Mouse (Mus musculus) lung, embryonic 15.5 days (tissue): Measurements from ENCODE around the gene Hcar1. TPM values are rescaled to one million over a fixed set of nuclear protein-coding genes. Genes with fewer than 3 reads are reported as not detected.

Experiments
- ATAC-seq: fragments of 200-750 bp; cut with Nextera tagmentation; 2 replicates; pipeline ENCODE4 v1.8.0; 2017; ENCODE audit warnings: moderate number of reproducible peaks, borderline replicate concordance; ENCODE audit not compliant: low FRiP score, low TSS enrichment; ENCODE audit errors: extremely low read depth
- H3K27ac ChIP-seq: fragments of 300-500 bp; sonication (generic); 2 replicates; pipeline ENCODE4 v1.5.1; 2015; ENCODE audit warnings: moderate library complexity, mild to moderate bottlenecking, inconsistent platforms
- H3K27me3 ChIP-seq: fragments of 300-500 bp; sonication (generic); 2 replicates; pipeline ENCODE4 v1.6.1; 2015; ENCODE audit warnings: inconsistent platforms
- H3K36me3 ChIP-seq: fragments of 300-500 bp; sonication (generic); 2 replicates; pipeline ENCODE4 v1.6.1; 2015; ENCODE audit warnings: inconsistent platforms
- H3K4me1 ChIP-seq: fragments of 300-500 bp; sonication (generic); 2 replicates; pipeline ENCODE4 v1.6.1; 2015; ENCODE audit warnings: inconsistent platforms
- H3K4me2 ChIP-seq: fragments of 300-500 bp; sonication (generic); 2 replicates; pipeline ENCODE4 v1.6.1; 2015; ENCODE audit warnings: inconsistent platforms, mild to moderate bottlenecking, moderate library complexity
- H3K4me3 ChIP-seq: fragments of 300-500 bp; sonication (generic); 2 replicates; pipeline ENCODE4 v1.5.1; 2015; ENCODE audit warnings: mild to moderate bottlenecking, inconsistent platforms
- H3K9ac ChIP-seq: fragments of 300-500 bp; sonication (generic); 2 replicates; pipeline ENCODE4 v1.6.1; 2015; ENCODE audit warnings: inconsistent platforms
- H3K9me3 ChIP-seq: fragments of 300-500 bp; sonication (generic); 2 replicates; pipeline ENCODE4 v1.6.1; 2016; ENCODE audit warnings: inconsistent platforms
- WGBS: fragments of 180-500 bp; shearing (Covaris S2); methylation state at CpG from one replicate; pipeline ENCODE4 v1.1.7; 2015; 5-methylcytosine and 5-hydroxymethylcytosine counted together
- polyA plus RNA-seq: library from polyadenylated mRNA; unstranded; fragments of >200 nt; fragmentation: Nextera tagmentation; extraction: Ambion mirVana; gene quantifications from 2 replicates; pipeline ENCODE4 v1.2.1, GENCODE M21; 2015

The Hcar1 gene
- polyA plus RNA-seq, 1 experiment from 2014 or later: 0.75 TPM

DNA sequence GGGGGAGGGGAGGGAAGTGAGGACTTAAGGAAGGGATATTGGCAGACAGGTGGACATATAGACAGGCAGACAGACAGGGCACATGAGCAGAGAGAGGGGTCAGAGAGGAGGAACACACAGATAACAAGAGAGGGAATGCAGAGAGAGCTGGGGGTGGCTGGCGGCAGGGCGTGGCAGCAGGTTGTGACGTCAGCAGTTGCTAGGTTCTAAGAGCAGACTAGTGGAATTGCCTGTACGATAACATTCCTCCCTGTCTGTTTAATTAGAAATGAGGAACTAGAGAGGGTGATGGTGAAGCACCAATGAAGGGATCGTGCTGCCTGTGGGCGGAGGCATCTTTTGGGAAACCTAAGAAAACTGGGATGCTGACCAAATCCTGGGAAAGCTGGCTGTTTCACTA lies 11.8 kb upstream of the Hcar1 start:
- Histone ChIP-seq H3K4me1 (no peaks in the 10 kb centered on the region), H3K9me3 (no peaks in the 10 kb centered on the region), H3K27me3 (no peaks in the 10 kb centered on the region), H3K36me3 (no peaks in the 10 kb centered on the region), H3K9ac (no peak overlapping the region), H3K27ac (no peak overlapping the region), H3K4me3 (no peak overlapping the region), H3K4me2 (no peak overlapping the region)
- ATAC-seq: no peak
- 37% methylated on average over 6 of the region's 6 CpGs for WGBS

DNA sequence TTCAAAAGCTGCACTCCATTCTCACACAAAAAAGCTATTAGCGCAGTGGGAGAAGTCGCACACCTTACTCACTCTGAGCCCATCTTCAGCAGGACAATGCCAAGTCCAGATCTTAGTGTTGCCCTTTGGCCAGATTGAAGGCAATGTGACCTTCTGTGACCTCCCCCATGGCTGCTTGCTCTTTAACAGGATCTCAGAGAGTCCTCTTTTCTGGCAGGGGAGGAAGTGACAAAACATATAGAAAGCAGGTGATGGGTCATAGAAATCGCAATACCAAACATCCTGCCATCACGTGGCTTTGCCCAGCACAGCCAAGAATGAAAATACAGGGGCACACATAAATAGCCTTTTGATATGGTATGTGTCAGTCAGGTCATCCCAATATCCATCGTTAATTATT lies 11.2 kb upstream of the Hcar1 start:
- H3K9me3 ChIP-seq: no peaks in the 10 kb centered on the region
- 72% methylated on average over 5 of the region's 5 CpGs for WGBS
- no peaks in the 10 kb centered on the region for H3K4me1 ChIP-seq
- no peak overlapping the region for H3K4me3 ChIP-seq
- no peak overlapping the region for H3K4me2 ChIP-seq
- H3K27ac ChIP-seq: no peak overlapping the region
- no peak for ATAC-seq
- no peaks in the 10 kb centered on the region for H3K27me3 ChIP-seq
- no peaks in the 10 kb centered on the region for H3K36me3 ChIP-seq
- no peak overlapping the region for H3K9ac ChIP-seq

- no peaks in the 10 kb centered on the region for H3K27me3 ChIP-seq
- no peak overlapping the region for H3K4me2 ChIP-seq
- H3K36me3 ChIP-seq: no peaks in the 10 kb centered on the region
- no peaks in the 10 kb centered on the region for H3K4me1 ChIP-seq
- no peaks in the 10 kb centered on the region for H3K9me3 ChIP-seq
- no peak overlapping the region for H3K27ac ChIP-seq
- no peak overlapping the region for H3K9ac ChIP-seq
- ATAC-seq: no peak
- 61% methylated on average over 2 of the region's 2 CpGs for WGBS
- H3K4me3 ChIP-seq: no peak overlapping the region
Observed at GRCm38 (mm10) chr5:123890312-123890711, 10.5 kb upstream of the Hcar1 start.

DNA sequence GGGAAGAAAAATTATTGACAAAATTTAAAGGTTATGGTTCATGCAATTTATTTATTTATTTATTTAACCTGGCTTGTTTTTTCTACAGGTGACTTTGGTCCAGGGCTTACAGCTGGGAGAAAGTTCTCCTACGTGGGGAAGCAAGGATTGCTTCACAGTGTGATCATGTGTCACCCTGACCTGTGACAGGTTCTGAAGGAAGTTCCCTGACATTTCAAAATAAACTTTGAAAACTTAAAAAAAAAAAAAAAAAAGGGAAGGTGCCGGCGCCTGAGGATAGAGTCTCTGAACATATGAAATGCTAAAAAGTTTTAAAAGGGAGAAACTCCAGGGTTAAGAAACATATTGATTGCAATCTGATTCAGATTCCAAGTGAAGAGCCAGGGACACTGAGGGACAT lies 6.5 kb upstream of the Hcar1 start:
- H3K4me3 ChIP-seq: no peak overlapping the region
- H3K27ac ChIP-seq: no peak overlapping the region
- no peaks in the 10 kb centered on the region for H3K27me3 ChIP-seq
- H3K4me1 ChIP-seq: no peaks in the 10 kb centered on the region
- no peak for ATAC-seq
- H3K4me2 ChIP-seq: no peak overlapping the region
- H3K9ac ChIP-seq: no peak overlapping the region
- 42% methylated on average over 3 of the region's 3 CpGs for whole genome bisulfite sequencing
- H3K9me3 ChIP-seq: no peaks in the 10 kb centered on the region
- no peaks in the 10 kb centered on the region for H3K36me3 ChIP-seq

GRCm38 (mm10) chr5:123884332-123884731 lies 4.5 kb upstream of the Hcar1 start:
- peaks cover 12% of the 10 kb centered on the region for H3K4me1 ChIP-seq
- H3K4me2 ChIP-seq: no peak overlapping the region
- no peak for ATAC-seq
- 68% methylated on average over 10 of the region's 10 CpGs for WGBS
- H3K27ac ChIP-seq: no peak overlapping the region
- H3K36me3 ChIP-seq: no peaks in the 10 kb centered on the region
- no peaks in the 10 kb centered on the region for H3K9me3 ChIP-seq
- no peaks in the 10 kb centered on the region for H3K27me3 ChIP-seq
- no peak overlapping the region for H3K9ac ChIP-seq
- H3K4me3 ChIP-seq: no peak overlapping the region

- 72% methylated on average over 7 of the region's 7 CpGs for WGBS
- Histone ChIP-seq H3K27ac (no peak overlapping the region), H3K9me3 (no peaks in the 10 kb centered on the region), H3K4me2 (no peak overlapping the region), H3K4me3 (no peak overlapping the region), H3K9ac (no peak overlapping the region), H3K4me1 (peaks cover 16% of the 10 kb centered on the region), H3K36me3 (no peaks in the 10 kb centered on the region), H3K27me3 (no peaks in the 10 kb centered on the region)
- ATAC-seq: no peak
Observed at GRCm38 (mm10) chr5:123883891-123884290, 4.1 kb upstream of the Hcar1 start.

DNA sequence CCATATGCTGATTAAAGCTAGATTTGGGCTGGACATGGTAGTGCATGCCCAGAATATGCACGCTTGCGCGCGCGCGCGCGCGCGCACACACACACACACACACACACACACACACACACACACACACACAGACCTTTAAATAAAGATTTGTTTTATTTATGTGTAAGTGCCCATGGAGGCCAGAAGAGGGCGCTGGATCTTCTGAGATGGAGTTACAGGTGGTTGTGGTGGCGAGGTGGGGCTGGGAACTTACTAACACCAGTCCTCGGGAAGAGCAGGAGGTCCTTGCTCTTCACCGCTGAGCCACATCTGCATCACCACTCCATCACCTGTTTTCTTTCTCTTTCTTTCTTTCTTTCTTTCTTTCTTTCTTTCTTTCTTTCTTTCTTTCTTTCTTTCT lies 958 bp upstream of the Hcar1 start:
- 79% methylated on average over 14 of the region's 14 CpGs for WGBS
- Histone ChIP-seq H3K9me3 (no peaks in the 10 kb centered on the region), H3K36me3 (no peaks in the 10 kb centered on the region), H3K4me2 (no peak overlapping the region), H3K4me1 (peaks cover 28% of the 10 kb centered on the region), H3K27ac (no peak overlapping the region), H3K9ac (no peak overlapping the region), H3K4me3 (no peak overlapping the region), H3K27me3 (no peaks in the 10 kb centered on the region)
- ATAC-seq: no peak

GRCm38 (mm10) chr5:123878056-123878455 lies 1.8 kb downstream of the Hcar1 start:
- no peak for ATAC-seq
- Histone ChIP-seq H3K4me2 (peak overlapping the region; percentile 45), H3K36me3 (no peaks in the 10 kb centered on the region), H3K9ac (no peak overlapping the region), H3K4me1 (peaks cover 28% of the 10 kb centered on the region), H3K27me3 (no peaks in the 10 kb centered on the region), H3K9me3 (no peaks in the 10 kb centered on the region), H3K27ac (no peak overlapping the region), H3K4me3 (no peak overlapping the region)
- 32% methylated on average over 14 of the region's 14 CpGs for WGBS

- H3K9me3 ChIP-seq: no peaks in the 10 kb centered on the region
- H3K27me3 ChIP-seq: no peaks in the 10 kb centered on the region
- no peak overlapping the region for H3K9ac ChIP-seq
- peaks cover 15% of the 10 kb centered on the region for H3K4me1 ChIP-seq
- WGBS: 84% methylated on average over 5 of the region's 5 CpGs
- H3K36me3 ChIP-seq: no peaks in the 10 kb centered on the region
- ATAC-seq: no peak
- H3K4me3 ChIP-seq: no peak overlapping the region
- H3K4me2 ChIP-seq: no peak overlapping the region
- H3K27ac ChIP-seq: no peak overlapping the region
Observed at GRCm38 (mm10) chr5:123874177-123874576, 5.6 kb downstream of the Hcar1 start.

DNA sequence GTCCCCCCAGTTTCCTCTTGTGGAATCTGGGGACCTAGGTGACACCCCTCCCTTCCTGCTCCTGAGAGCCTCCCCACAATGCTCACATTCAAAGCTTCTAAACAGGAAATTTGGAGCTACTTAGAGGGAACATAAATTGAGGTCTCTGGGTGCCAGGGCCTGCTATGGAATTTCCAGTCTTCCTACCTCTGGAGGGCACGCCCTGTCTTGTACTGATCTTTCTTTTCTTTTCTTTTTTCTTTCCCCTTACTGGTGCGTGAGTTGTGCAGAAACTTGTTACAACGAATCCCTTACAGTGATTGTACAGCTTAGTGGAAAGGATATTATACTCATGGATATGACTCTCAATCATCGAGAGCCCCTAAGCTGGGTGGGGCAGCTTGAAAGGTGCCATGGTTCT lies 10.2 kb downstream of the Hcar1 start:
- Histone ChIP-seq H3K27me3 (no peaks in the 10 kb centered on the region), H3K9ac (no peak overlapping the region), H3K9me3 (no peaks in the 10 kb centered on the region), H3K4me3 (no peak overlapping the region), H3K36me3 (no peaks in the 10 kb centered on the region), H3K4me2 (no peak overlapping the region), H3K4me1 (no peaks in the 10 kb centered on the region), H3K27ac (no peak overlapping the region)
- ATAC-seq: no peak
- 77% methylated on average over 4 of the region's 4 CpGs for WGBS

- no peak overlapping the region for H3K27ac ChIP-seq
- no peaks in the 10 kb centered on the region for H3K9me3 ChIP-seq
- H3K4me3 ChIP-seq: no peak overlapping the region
- 80% methylated on average over 4 of the region's 4 CpGs for WGBS
- no peak for ATAC-seq
- no peaks in the 10 kb centered on the region for H3K27me3 ChIP-seq
- no peaks in the 10 kb centered on the region for H3K4me1 ChIP-seq
- H3K36me3 ChIP-seq: no peaks in the 10 kb centered on the region
- H3K4me2 ChIP-seq: no peak overlapping the region
- H3K9ac ChIP-seq: no peak overlapping the region
Observed at GRCm38 (mm10) chr5:123866457-123866856, 13.4 kb downstream of the Hcar1 start.

GRCm38 (mm10) chr5:123865365-123865764 lies 14.5 kb downstream of the Hcar1 start, which contains the start of gene Hcar2:
Hcar2 (minus strand) TSS chr5:123865499.
- no peak for ATAC-seq
- Histone ChIP-seq H3K27me3 (no peaks in the 10 kb centered on the region), H3K9me3 (no peaks in the 10 kb centered on the region), H3K4me1 (no peaks in the 10 kb centered on the region), H3K4me3 (no peak within 1 kb of the TSS), H3K9ac (no peak within 1 kb of the TSS), H3K27ac (no peak within 1 kb of the TSS), H3K4me2 (no peak within 1 kb of the TSS), H3K36me3 (no peaks in the 10 kb centered on the region)
- 58% methylated on average over 12 of the region's 12 CpGs for WGBS

GRCm38 (mm10) chr5:123863934-123864333 lies 15.9 kb downstream of the Hcar1 start:
- no peaks in the 10 kb centered on the region for H3K4me1 ChIP-seq
- no peaks in the 10 kb centered on the region for H3K36me3 ChIP-seq
- no peak overlapping the region for H3K9ac ChIP-seq
- 82% methylated on average over 14 of the region's 14 CpGs for WGBS
- H3K9me3 ChIP-seq: no peaks in the 10 kb centered on the region
- H3K27me3 ChIP-seq: no peaks in the 10 kb centered on the region
- H3K4me3 ChIP-seq: no peak overlapping the region
- ATAC-seq: no peak
- no peak overlapping the region for H3K4me2 ChIP-seq
- no peak overlapping the region for H3K27ac ChIP-seq
